Comparison of ENCODE assay signal across 23 mouse cellular contexts in genomic region chr1:94796028-94796427, GRCm38 (mm10).
DNase-seq lines count a peak whose midpoint lies in the region; ATAC-seq lines count a peak whose summit lies in the region.
"Had no signal": no experiment of that assay in that cellular context is flagged by ENCODE, and none has a peak within 500 bp of the region (broad histone marks: within the 10 kb centered on the region; RNA-seq: fewer than 3 reads in every experiment).

No protein-coding gene starts in this region.

- no peaks in the 10 kb centered on the region for H3K4me1 ChIP-seq in midbrain, embryonic 14.5 days (ENCODE audit: control insufficient read depth, insufficient read depth, low read length)
- H3K4me1 ChIP-seq: embryonic facial prominence, embryonic 13.5 days; forebrain, embryonic 15.5 days; hindbrain, embryonic 13.5 days; intestine, embryonic 15.5 days had no signal

- no peaks in the 10 kb centered on the region for H3K9me3 ChIP-seq in midbrain, embryonic 14.5 days (ENCODE audit: control insufficient read depth, low read length)
- H3K9me3 ChIP-seq: embryonic facial prominence, embryonic 13.5 days; forebrain, embryonic 15.5 days; hindbrain, embryonic 13.5 days; intestine, embryonic 15.5 days had no signal

- H3K27ac ChIP-seq in midbrain, embryonic 14.5 days (replicated peaks; ENCODE audit: low read depth, low read length), result no peak overlapping the region
- H3K27ac ChIP-seq: embryonic facial prominence, embryonic 13.5 days; forebrain, embryonic 15.5 days; hindbrain, embryonic 13.5 days; intestine, embryonic 15.5 days had no signal

- H3K4me2 ChIP-seq in midbrain, embryonic 14.5 days (ENCODE audit: low read length), result no peak overlapping the region
- H3K4me2 ChIP-seq: embryonic facial prominence, embryonic 13.5 days; forebrain, embryonic 15.5 days; heart, embryonic 11.5 days; hindbrain, embryonic 13.5 days; intestine, embryonic 15.5 days had no signal

- ATAC-seq in midbrain, embryonic 14.5 days (ENCODE audit: low FRiP score, low TSS enrichment), result no peak
- no peak for ATAC-seq in granulocyte monocyte progenitor cell, adult 5-6 weeks (replicated peaks; ENCODE audit: poor library complexity, severe bottlenecking)
- ATAC-seq: forebrain, embryonic 15.5 days; intestine, embryonic 15.5 days had no signal

- WGBS in midbrain, embryonic 14.5 days, result 17% methylated on average over 1 of the region's 1 CpGs

- no peaks in the 10 kb centered on the region for H3K27me3 ChIP-seq in midbrain, embryonic 14.5 days (ENCODE audit: control insufficient read depth, insufficient read depth, low read length)
- H3K27me3 ChIP-seq: embryonic facial prominence, embryonic 13.5 days; forebrain, embryonic 15.5 days; hindbrain, embryonic 13.5 days; intestine, embryonic 15.5 days had no signal

- H3K4me3 ChIP-seq in midbrain, embryonic 14.5 days (replicated peaks; ENCODE audit: low read depth, low read length), result no peak overlapping the region
- H3K4me3 ChIP-seq: embryonic facial prominence, embryonic 13.5 days; forebrain, embryonic 15.5 days; hindbrain, embryonic 13.5 days; intestine, embryonic 15.5 days; myocyte had no signal

- H3K36me3 ChIP-seq in midbrain, embryonic 14.5 days (ENCODE audit: control insufficient read depth, insufficient read depth, low read length), result no peaks in the 10 kb centered on the region
- H3K36me3 ChIP-seq: embryonic facial prominence, embryonic 13.5 days; forebrain, embryonic 15.5 days; hindbrain, embryonic 13.5 days; intestine, embryonic 15.5 days had no signal

- DNase-seq in layer of hippocampus, adult 18-20 months (ENCODE audit: low spot score in 2 of 2), result peak; percentile 1 to 15
- DNase-seq in layer of hippocampus, adult 9-10 months (ENCODE audit: low spot score), result no peak
- peak; percentile 12 to 18 for DNase-seq in right cerebral cortex, adult 2 months (ENCODE audit: low spot score in 2 of 2)
- DNase-seq in right cerebral cortex, postnatal 36 days (ENCODE audit: low spot score in 2 of 2), result no peak
- peak; percentile 59 for DNase-seq in embryo, embryonic 11 days
- peak; percentile 23 for DNase-seq in midbrain, embryonic 14.5 days
- DNase-seq: adrenal gland, postnatal 10 days; cerebellum, adult 11-12 months; cerebellum, postnatal 14 days; heart, postnatal 10 days; kidney, postnatal 4 days; liver; lung, postnatal 10 days; right cerebral cortex, postnatal 25 days; thymus, adult 18-20 months; thymus, postnatal 4 days had no signal

- H3K9ac ChIP-seq in midbrain, embryonic 14.5 days (replicated peaks; ENCODE audit: low read length), result no peak overlapping the region
- H3K9ac ChIP-seq: embryonic facial prominence, embryonic 13.5 days; forebrain, embryonic 15.5 days; hindbrain, embryonic 13.5 days; intestine, embryonic 15.5 days had no signal

Comparison
In these comparisons a context has a peak if more than half of its experiments do, and no peak if none do; other contexts are left out.
1. DNase-seq: peak in layer of hippocampus, adult 18-20 months (2 of 2), right cerebral cortex, adult 2 months (2 of 2), embryo, embryonic 11 days (single experiment) and midbrain, embryonic 14.5 days (single experiment); none in layer of hippocampus, adult 9-10 months (single experiment) and right cerebral cortex, postnatal 36 days (0 of 2).